Mouse (Mus musculus): ENCODE results near the gene Kcnab1.

Gene Kcnab1

GRCm38 (mm10) chr3:65317876-65318537 lies 208.8 kb downstream of the Kcnab1 start:
- DNase-seq (ENCODE audit: low spot score) = peak; percentile 53

GRCm38 (mm10) chr3:65319248-65320008 lies 210.2 kb downstream of the Kcnab1 start:
- DNase-seq (ENCODE audit: low spot score) = no peak

GRCm38 (mm10) chr3:65320990-65321389 lies 211.8 kb downstream of the Kcnab1 start:
- no peak for DNase-seq (ENCODE audit: low spot score)

GRCm38 (mm10) chr3:65321981-65322779 lies 213.0 kb downstream of the Kcnab1 start:
- DNase-seq (ENCODE audit: low spot score) = no peak

GRCm38 (mm10) chr3:65325254-65325653 lies 216.1 kb downstream of the Kcnab1 start:
- DNase-seq (ENCODE audit: low spot score) = no peak

GRCm38 (mm10) chr3:65328814-65329213 lies 219.6 kb downstream of the Kcnab1 start:
- DNase-seq (ENCODE audit: low spot score) = no peak

- DNase-seq (ENCODE audit: low spot score) = no peak
Measured at GRCm38 (mm10) chr3:65337835-65338464, 228.8 kb downstream of the Kcnab1 start.

- no peak for DNase-seq (ENCODE audit: low spot score)
Measured at GRCm38 (mm10) chr3:65340173-65340951, 231.2 kb downstream of the Kcnab1 start.

- DNase-seq (ENCODE audit: low spot score) = no peak
Measured at GRCm38 (mm10) chr3:65346176-65346575, 237.0 kb downstream of the Kcnab1 start.

- DNase-seq (ENCODE audit: low spot score) = no peak
Measured at GRCm38 (mm10) chr3:65352278-65353127, 243.3 kb downstream of the Kcnab1 start.

- peak; percentile 41 for DNase-seq (ENCODE audit: low spot score)
Measured at GRCm38 (mm10) chr3:65353263-65354037, 244.3 kb downstream of the Kcnab1 start.

- no peak for DNase-seq (ENCODE audit: low spot score)
Measured at GRCm38 (mm10) chr3:65355479-65355878, 246.3 kb downstream of the Kcnab1 start.

- DNase-seq (ENCODE audit: low spot score) = no peak
Measured at GRCm38 (mm10) chr3:65358275-65358674, 249.1 kb downstream of the Kcnab1 start.

- no peak for DNase-seq (ENCODE audit: low spot score)
Measured at GRCm38 (mm10) chr3:65358841-65359240, 249.7 kb downstream of the Kcnab1 start.

- no peak for DNase-seq (ENCODE audit: low spot score)
Measured at GRCm38 (mm10) chr3:65360163-65360969, 251.2 kb downstream of the Kcnab1 start.

GRCm38 (mm10) chr3:65363438-65363837 lies 254.3 kb downstream of the Kcnab1 start:
- DNase-seq (ENCODE audit: low spot score) = peak; percentile 74

GRCm38 (mm10) chr3:65365184-65365583 lies 256.0 kb downstream of the Kcnab1 start:
- no peak for DNase-seq (ENCODE audit: low spot score)

GRCm38 (mm10) chr3:65365921-65366710 lies 256.9 kb downstream of the Kcnab1 start:
- no peak for DNase-seq (ENCODE audit: low spot score)
